Mouse (Mus musculus) olfactory bulb, adult 2 months (tissue): ENCODE measurements around the gene Gm44790.

Experiments
- CTCF ChIP-seq: fragments of 200-500 bp; IDR thresholded peaks from 2 replicates; pipeline ENCODE4 v1.5.1; 2012; ENCODE audit warnings: low read depth, mild to moderate bottlenecking, low read length, moderate library complexity; ENCODE audit not compliant: insufficient read depth
- POLR2A ChIP-seq: fragments of 200-500 bp; IDR thresholded peaks from 2 replicates; pipeline ENCODE4 v1.6.1; 2012; ENCODE audit warnings: mild to moderate bottlenecking, low read depth, low read length, moderate library complexity; ENCODE audit not compliant: insufficient read depth

GRCm38 (mm10) chr6:86488149-86488485 is 61.7 kb downstream of the Gm44790 start:
- TF ChIP-seq POLR2A, result no peak
- TF ChIP-seq CTCF, result no peak
